Mouse (Mus musculus): Measurements from ENCODE around the gene Fcrla.

- TF ChIP-seq CTCF (IDR thresholded peaks at IDR 0.05; ENCODE audit: borderline replicate concordance, control insufficient read depth, extremely low read depth, insufficient read depth, low read length, poor library complexity) (no peak), POLR2A (IDR thresholded peaks at IDR 0.05; ENCODE audit: control insufficient read depth, extremely low read depth, insufficient read depth, low read length, poor library complexity) (no peak)
These were observed 7.0 kb upstream of the Fcrla start for GRCm38 (mm10) chr1:170934383-170934782.
